Mouse (Mus musculus) liver, adult 2 months (tissue): ENCODE measurements around the gene Psmc1. TPM values are rescaled to one million over a fixed set of nuclear protein-coding genes. Genes with fewer than 3 reads are reported as not detected.
A peak's percentile ranks its signal among the peaks of the same experiment; 100 is the strongest.

Experiments used
- DNase-seq: peaks from one replicate; pipeline ENCODE4 v3.0.0-alpha.2; 2011; ENCODE audit warnings: low read depth, low spot score; ENCODE audit errors: extremely low read depth
- H3K27ac ChIP-seq: fragments of 200-500 bp; replicated peaks from 2 replicates; pipeline ENCODE4 v1.5.1; 2012; ENCODE audit warnings: low read depth, mild to moderate bottlenecking, control low read depth, inconsistent platforms, low read length; ENCODE audit not compliant: insufficient read depth
- H3K27me3 ChIP-seq: fragments of 200-500 bp; 2 replicates; pipeline ENCODE4 v1.6.1; 2012; ENCODE audit warnings: mild to moderate bottlenecking, moderate library complexity, low read length, inconsistent platforms; ENCODE audit not compliant: control insufficient read depth, insufficient read depth
- H3K36me3 ChIP-seq: fragments of 200-500 bp; 2 replicates; pipeline ENCODE4 v1.6.1; 2012; ENCODE audit warnings: low read length, inconsistent platforms; ENCODE audit not compliant: control insufficient read depth, insufficient read depth
- H3K4me1 ChIP-seq: fragments of 200-500 bp; 2 replicates; pipeline ENCODE4 v1.6.1; 2011; ENCODE audit warnings: low read length; ENCODE audit not compliant: control insufficient read depth, insufficient read depth
- H3K4me3 ChIP-seq: fragments of 200-500 bp; 2 replicates; pipeline ENCODE4 v1.5.1; 2011; ENCODE audit warnings: low read depth, mild to moderate bottlenecking, control low read depth, low read length, moderate library complexity; ENCODE audit not compliant: insufficient read depth
- H3K79me2 ChIP-seq: fragments of 200-500 bp; 2 replicates; pipeline ENCODE4 v1.6.1; 2012; ENCODE audit warnings: inconsistent platforms, mild to moderate bottlenecking, low read length, moderate library complexity; ENCODE audit not compliant: control insufficient read depth, insufficient read depth
- H3K9ac ChIP-seq: fragments of 200-500 bp; 2 replicates; pipeline ENCODE4 v1.6.1; 2012; ENCODE audit warnings: low read depth, mild to moderate bottlenecking, control low read depth, inconsistent platforms, low read length
- CTCF ChIP-seq: fragments of 200-500 bp; IDR thresholded peaks from 2 replicates; pipeline ENCODE4 v1.5.1; 2011; ENCODE audit warnings: low read depth, low read length, control low read depth
- POLR2A ChIP-seq: fragments of 200-500 bp; IDR thresholded peaks from 2 replicates; pipeline ENCODE4 v1.6.1; 2011; ENCODE audit warnings: low read length, control low read depth; ENCODE audit not compliant: insufficient read depth; ENCODE audit errors: extremely low read depth
- WGBS: fragments of 180-500 bp; shearing (Covaris S2); methylation state at CpG from one replicate; pipeline ENCODE4 v1.1.7; 2018; 5-methylcytosine and 5-hydroxymethylcytosine counted together
- polyA plus RNA-seq: library from polyadenylated mRNA; depleted of rRNA; stranded (reverse); fragments of >200 nt; gene quantifications from 2 replicates; pipeline ENCODE4 v1.2.3, GENCODE M21; 2012
- total RNA-seq: library from RNA; depleted of rRNA; stranded (reverse); fragments of >200 nt; gene quantifications from 2 replicates; pipeline ENCODE4 v1.2.3, GENCODE M21; 2014

Psmc1 gene
- total and polyA plus RNA-seq, 2 experiments: 42.8 to 104 TPM

- DNase-seq: no peak
- Histone ChIP-seq H3K9ac (no peak overlapping the region), H3K79me2 (no peaks in the 10 kb centered on the region), H3K27ac (no peak overlapping the region), H3K27me3 (no peaks in the 10 kb centered on the region), H3K36me3 (peaks cover 27% of the 10 kb centered on the region), H3K4me3 (no peak overlapping the region), H3K4me1 (no peaks in the 10 kb centered on the region)
- TF ChIP-seq CTCF: no peak
- TF ChIP-seq POLR2A: no peak
- 90% methylated on average over 11 of the region's 11 CpGs for WGBS
Observed at GRCm38 (mm10) chr12:100134395-100134936, 24.5 kb downstream of the Psmc1 start.

- no peak for DNase-seq
- TF ChIP-seq CTCF (no peak), POLR2A (no peak)
- H3K4me1 ChIP-seq: no peaks in the 10 kb centered on the region
- H3K27ac ChIP-seq: no peak overlapping the region
- H3K27me3 ChIP-seq: no peaks in the 10 kb centered on the region
- no peaks in the 10 kb centered on the region for H3K79me2 ChIP-seq
- WGBS: 87% methylated on average over 3 of the region's 3 CpGs
- peaks cover 32% of the 10 kb centered on the region for H3K36me3 ChIP-seq
- no peak overlapping the region for H3K4me3 ChIP-seq
- no peak overlapping the region for H3K9ac ChIP-seq
Observed at GRCm38 (mm10) chr12:100135117-100135516, 25.2 kb downstream of the Psmc1 start.

GRCm38 (mm10) chr12:100142848-100143523 is 33.0 kb downstream of the Psmc1 start:
- H3K27me3 ChIP-seq: no peaks in the 10 kb centered on the region
- H3K4me3 ChIP-seq: no peak overlapping the region
- no peak overlapping the region for H3K27ac ChIP-seq
- H3K79me2 ChIP-seq: no peaks in the 10 kb centered on the region
- no peaks in the 10 kb centered on the region for H3K4me1 ChIP-seq
- 42% methylated on average over 11 of the region's 11 CpGs for WGBS
- peaks cover 60% of the 10 kb centered on the region for H3K36me3 ChIP-seq
- H3K9ac ChIP-seq: no peak overlapping the region
- TF ChIP-seq CTCF (no peak), POLR2A (no peak)
- DNase-seq: peak; percentile 43

GRCm38 (mm10) chr12:100143737-100144136 is 33.8 kb downstream of the Psmc1 start:
- H3K27ac ChIP-seq: no peak overlapping the region
- no peaks in the 10 kb centered on the region for H3K4me1 ChIP-seq
- H3K27me3 ChIP-seq: no peaks in the 10 kb centered on the region
- no peak for DNase-seq
- H3K36me3 ChIP-seq: peaks cover 64% of the 10 kb centered on the region
- no peaks in the 10 kb centered on the region for H3K79me2 ChIP-seq
- 98% methylated on average over 9 of the region's 9 CpGs for WGBS
- H3K9ac ChIP-seq: no peak overlapping the region
- TF ChIP-seq POLR2A (no peak), CTCF (no peak)
- no peak overlapping the region for H3K4me3 ChIP-seq

- H3K9ac ChIP-seq: no peak overlapping the region
- no peak for DNase-seq
- no peaks in the 10 kb centered on the region for H3K79me2 ChIP-seq
- H3K4me1 ChIP-seq: no peaks in the 10 kb centered on the region
- WGBS: 91% methylated on average over 5 of the region's 5 CpGs
- H3K27ac ChIP-seq: no peak overlapping the region
- H3K27me3 ChIP-seq: no peaks in the 10 kb centered on the region
- no peak overlapping the region for H3K4me3 ChIP-seq
- TF ChIP-seq CTCF (no peak), POLR2A (no peak)
- H3K36me3 ChIP-seq: peaks cover 66% of the 10 kb centered on the region
Observed at GRCm38 (mm10) chr12:100144269-100144668, 34.3 kb downstream of the Psmc1 start.

- Histone ChIP-seq H3K27ac (no peak overlapping the region), H3K27me3 (no peaks in the 10 kb centered on the region), H3K4me3 (no peak overlapping the region), H3K9ac (no peak overlapping the region), H3K36me3 (peaks cover 27% of the 10 kb centered on the region), H3K79me2 (peaks cover 5% of the 10 kb centered on the region; the same call in 1 of the 2 replicates), H3K4me1 (no peaks in the 10 kb centered on the region)
- no peak for DNase-seq
- 96% methylated on average over 7 of the region's 7 CpGs for WGBS
- TF ChIP-seq POLR2A (no peak), CTCF (no peak)
Observed at GRCm38 (mm10) chr12:100152466-100152865, 42.5 kb downstream of the Psmc1 start.
